Mouse (Mus musculus) E14TG2a.4 (cell line): ENCODE data around the gene Arvcf.

Source experiments
- CTCF ChIP-seq: conservative IDR thresholded peaks from 2 replicates; pipeline ENCODE4 v1.5.1; 2014; ENCODE audit warnings: low read length
- NANOG ChIP-seq: IDR thresholded peaks from 2 replicates; pipeline ENCODE4 v1.6.1; 2014; ENCODE audit warnings: borderline replicate concordance, low read length, mixed read lengths
- POU5F1 ChIP-seq: IDR thresholded peaks from 2 replicates; pipeline ENCODE4 v1.6.1; 2014; ENCODE audit warnings: low read length, borderline replicate concordance

- TF ChIP-seq CTCF (no peak), NANOG (no peak), POU5F1 (no peak)
Measured at GRCm38 (mm10) chr16:18425475-18426214, 77.7 kb downstream of the Arvcf start.
